Mouse (Mus musculus): ENCODE data around the gene Angel1.

Gene Angel1

GRCm38 (mm10) chr12:86702690-86703089 lies 23.6 kb downstream of the Angel1 start:
- no peak for DNase-seq (ENCODE audit: low read depth in 1 of 2, low spot score in 2 of 2)

DNA sequence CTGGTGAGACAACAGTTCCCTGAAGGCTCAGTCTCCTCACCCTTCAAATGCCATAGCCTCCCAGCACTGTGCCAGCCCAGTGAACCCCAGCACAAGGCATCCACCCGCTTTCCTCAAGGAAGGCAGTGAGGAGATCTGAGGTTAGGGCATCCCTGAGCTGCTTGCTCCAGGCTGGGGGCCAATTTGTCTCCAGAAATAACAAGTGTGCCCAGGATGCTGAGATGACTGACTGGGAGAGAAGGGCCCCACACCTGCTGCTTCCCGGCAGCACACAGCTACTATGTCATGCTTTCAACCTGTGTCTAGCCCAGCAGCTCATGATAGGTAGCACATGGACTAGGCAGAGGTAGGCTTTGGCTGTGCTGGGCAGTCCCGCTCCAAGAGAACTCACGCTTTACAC lies 24.8 kb downstream of the Angel1 start:
- no peak for DNase-seq (ENCODE audit: low read depth in 1 of 2, low spot score in 2 of 2)

- no peak for DNase-seq (ENCODE audit: low read depth in 1 of 2, low spot score in 2 of 2)
These were observed 25.3 kb downstream of the Angel1 start for GRCm38 (mm10) chr12:86700927-86701310.

GRCm38 (mm10) chr12:86699965-86700926 lies 26.0 kb downstream of the Angel1 start:
- DNase-seq (ENCODE audit: low read depth in 1 of 2, low spot score in 2 of 2) = no peak

- no peak for DNase-seq (ENCODE audit: low read depth in 1 of 2, low spot score in 2 of 2)
These were observed 27.7 kb downstream of the Angel1 start for GRCm38 (mm10) chr12:86698537-86698936.

- DNase-seq (ENCODE audit: low read depth in 1 of 2, low spot score in 2 of 2) = no peak
These were observed 28.3 kb downstream of the Angel1 start for GRCm38 (mm10) chr12:86697996-86698395.

DNA sequence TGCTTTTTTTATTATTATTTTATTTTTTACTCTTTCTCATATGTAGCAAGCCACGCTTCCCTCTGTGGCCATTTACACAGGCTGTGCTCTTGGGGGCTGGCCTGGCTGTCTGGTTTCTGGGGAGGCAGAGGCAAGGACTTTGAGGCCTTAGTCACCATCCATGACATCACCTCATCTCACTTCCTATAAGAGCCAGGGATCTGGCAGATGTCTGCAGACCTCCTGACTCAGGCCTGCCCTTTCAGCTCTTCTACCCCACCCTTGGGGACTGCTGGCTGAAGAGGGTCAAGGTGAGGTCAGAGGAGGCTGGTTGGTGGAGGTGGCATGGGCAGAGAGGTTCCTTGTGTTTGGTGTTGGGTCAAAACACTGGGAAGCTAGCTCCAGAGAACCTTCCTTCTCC lies 31.8 kb downstream of the Angel1 start:
- DNase-seq (ENCODE audit: low read depth in 1 of 2, low spot score in 2 of 2) = no peak

DNA sequence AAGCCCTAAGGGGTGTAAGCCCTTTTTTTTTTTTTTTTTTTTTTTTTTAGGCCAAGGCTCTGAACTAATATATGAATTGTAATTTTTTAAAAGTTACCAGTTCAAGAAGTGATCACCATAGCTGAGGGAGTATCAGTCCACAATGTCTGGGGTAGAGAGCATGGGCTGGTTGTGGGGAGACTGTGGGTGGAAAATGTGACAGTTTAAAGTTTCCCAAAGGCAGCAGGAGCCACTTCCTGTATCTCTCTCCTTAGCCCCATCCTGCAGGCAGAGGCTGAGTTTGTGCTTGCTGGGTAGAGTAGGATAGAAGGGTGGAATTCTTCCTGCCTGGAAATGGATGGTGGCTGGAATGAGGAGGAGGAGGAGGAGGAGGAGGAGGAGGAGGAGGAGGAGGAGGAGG lies 32.9 kb downstream of the Angel1 start:
- DNase-seq (ENCODE audit: low read depth in 1 of 2, low spot score in 2 of 2) = no peak

DNA sequence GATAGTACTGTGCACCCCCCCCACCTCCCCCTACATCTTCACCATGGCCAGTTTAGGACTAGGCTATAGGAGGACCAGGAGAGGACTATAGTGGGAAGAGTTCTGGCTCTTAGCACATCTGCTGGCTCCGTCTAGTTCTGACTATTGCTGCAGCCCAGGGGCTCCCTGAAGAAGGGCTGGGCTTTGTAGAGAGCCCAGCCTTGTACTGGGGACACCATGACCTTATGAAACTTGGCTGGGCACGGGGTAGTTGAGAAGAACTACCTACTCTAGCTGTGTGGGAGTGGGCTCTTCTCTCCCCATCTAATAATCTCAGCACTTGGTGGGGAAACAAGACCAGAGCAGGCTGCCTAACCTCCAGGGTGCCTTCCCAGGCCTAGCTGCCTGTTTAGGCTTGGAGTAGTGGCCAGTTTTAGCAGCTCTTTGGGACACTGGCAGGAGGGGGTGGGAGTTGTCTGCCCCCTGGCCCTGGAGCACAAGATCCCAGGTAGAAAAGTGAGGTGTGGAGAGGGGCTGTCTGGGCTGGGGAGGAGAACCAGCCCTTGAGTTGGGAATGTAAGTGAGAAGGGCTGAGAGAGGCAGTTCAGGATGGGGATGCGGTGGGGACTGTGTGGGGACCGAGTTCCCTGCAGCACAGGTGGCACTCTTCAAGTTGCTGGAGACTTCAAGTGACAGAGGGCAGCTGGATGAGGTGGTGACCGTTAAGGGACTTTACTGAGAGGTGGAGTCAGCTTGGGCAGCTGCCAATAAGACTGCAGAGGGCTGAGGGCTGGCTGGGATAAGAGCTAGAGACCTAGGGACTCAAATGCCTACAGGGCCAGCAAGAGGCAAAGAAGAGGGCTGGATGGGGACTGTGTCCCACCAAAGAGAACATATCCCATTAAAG lies 33.5 kb downstream of the Angel1 start:
- no peak for DNase-seq (ENCODE audit: low read depth in 1 of 2, low spot score in 2 of 2)

DNA sequence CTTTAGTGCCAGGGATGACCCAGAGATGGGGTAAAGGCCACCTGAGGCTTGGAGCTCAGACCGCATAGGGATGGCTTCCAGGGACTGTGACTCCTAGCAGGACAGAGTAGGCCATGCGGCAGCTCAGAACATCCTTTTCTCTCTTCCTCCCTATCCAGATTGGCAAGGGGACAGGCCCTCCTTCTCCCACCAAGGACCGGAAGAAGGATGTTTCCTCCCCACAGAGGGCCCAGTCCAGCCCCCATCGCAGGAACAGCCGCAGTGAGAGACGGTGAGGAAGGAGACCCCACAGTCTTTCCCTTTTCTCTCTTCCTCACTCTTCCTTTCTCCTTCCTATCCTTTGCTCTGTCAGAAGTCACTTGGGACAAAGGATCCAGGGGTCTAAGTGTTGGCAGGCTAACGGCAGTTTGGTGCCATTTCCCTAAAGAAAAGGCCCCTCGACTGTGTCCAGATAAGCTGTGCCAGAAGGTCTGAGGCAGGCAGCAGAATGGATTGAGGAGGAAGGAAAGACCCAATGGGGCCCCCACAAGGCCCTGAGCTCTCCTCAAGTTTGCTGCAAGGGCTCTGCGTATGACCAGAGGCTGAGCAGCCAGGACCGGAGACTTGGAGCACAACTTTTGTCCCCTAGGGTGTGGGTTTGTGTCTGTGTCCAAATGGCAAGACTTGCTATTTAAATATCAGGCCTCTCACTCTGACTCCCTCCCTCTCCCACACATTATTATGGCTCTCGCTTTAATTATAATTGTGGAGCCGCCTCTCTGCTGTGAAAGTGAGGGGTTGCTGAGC lies 35.4 kb downstream of the Angel1 start:
- no peak for DNase-seq (ENCODE audit: low read depth in 1 of 2, low spot score in 2 of 2)

GRCm38 (mm10) chr12:86688917-86689316 lies 37.3 kb downstream of the Angel1 start:
- no peak for DNase-seq (ENCODE audit: low read depth in 1 of 2, low spot score in 2 of 2)

DNA sequence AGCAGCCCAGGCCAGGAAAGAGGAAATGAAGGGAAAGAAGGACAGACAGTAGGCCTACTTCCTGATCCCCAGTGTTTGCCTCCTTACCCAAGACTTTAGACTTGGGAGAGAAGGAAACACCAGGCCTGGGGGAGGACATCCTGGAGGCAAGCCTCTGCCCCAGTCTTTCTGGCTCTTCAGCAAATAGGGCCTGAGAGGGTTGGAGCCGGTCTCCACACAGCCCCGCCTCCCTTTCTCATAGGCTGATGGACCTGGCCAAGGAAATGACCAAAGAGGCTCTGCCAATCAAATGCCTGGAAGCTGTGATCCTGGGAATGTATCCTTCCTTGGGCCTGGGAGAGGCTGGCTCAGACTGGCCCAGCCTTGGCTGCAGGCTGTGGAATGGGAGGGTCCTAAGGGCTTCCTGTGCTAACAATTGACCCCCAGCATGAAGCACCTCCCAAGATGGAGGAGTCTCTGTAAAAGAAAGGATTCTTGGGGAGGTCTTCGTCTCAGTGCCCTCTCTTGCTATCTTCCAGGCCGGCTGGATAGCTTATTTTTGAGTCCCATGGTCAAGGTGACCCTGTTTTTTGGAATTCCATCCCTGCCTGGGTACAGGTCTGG lies 38.2 kb downstream of the Angel1 start:
- no peak for DNase-seq (ENCODE audit: low read depth in 1 of 2, low spot score in 2 of 2)

DNA sequence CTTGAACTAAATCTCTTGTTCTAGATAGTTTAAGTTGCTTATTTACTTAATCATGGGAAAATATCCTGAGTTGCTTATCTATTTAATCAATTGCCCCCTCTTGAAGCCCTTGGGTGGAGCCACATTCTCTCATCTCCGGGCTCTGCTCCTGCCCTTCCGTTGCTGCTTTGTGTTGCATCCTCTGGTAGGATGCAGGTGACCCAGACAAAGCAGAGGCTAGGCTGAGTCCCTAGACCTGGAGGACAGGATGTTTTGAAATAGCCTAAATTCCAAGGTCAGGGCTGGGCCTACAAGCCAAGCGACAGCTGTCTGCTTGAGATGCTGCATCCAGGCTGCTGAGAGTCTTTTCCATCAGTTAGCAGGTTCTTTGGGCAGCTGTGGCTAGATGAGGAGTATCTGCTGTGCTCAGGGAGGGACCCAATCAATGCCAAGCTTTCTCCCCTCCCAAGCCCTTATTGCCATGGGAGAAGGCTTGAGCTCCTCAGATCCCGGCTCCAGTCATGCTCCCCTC lies 38.8 kb downstream of the Angel1 start:
- DNase-seq (ENCODE audit: low read depth in 1 of 2, low spot score in 2 of 2) = no peak

DNA sequence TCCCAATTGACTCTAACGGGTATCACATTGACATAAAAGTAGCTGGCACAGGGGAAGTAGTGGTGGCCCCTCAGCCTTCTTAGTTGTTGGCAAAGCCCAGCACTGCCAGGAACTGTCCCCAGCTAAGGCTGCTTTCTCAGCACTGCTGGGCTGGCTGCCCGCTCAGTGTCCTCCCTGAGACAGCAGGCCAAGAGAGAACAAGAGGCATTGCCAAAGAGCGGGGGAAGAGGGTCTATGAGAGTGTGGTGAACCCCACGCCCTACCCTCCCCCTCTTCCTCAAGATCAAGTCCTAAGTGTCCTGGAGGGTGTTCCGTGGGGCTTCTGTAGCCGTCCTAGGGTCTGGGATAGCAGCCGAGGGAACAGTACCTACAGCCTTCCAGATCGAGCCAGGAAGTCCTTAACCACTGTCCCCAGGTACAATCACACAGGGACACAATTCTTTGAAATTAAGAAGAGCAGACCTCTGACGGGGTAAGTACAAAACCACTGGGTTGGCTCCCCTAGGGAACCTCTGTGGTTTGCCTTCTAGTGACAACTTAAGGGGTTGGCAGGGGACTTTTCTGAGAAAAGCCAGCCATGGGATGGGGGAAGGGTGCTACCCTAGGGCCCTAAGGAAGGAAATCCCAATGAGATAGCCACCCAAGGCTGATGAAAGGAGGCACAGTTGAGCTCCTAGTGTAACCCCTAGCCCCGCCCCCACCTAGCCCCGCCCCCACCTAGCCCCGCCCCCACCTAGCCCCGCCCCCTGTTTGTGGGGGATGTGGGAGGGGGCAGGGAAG lies 39.5 kb downstream of the Angel1 start:
- no peak for DNase-seq (ENCODE audit: low read depth in 1 of 2, low spot score in 2 of 2)

DNA sequence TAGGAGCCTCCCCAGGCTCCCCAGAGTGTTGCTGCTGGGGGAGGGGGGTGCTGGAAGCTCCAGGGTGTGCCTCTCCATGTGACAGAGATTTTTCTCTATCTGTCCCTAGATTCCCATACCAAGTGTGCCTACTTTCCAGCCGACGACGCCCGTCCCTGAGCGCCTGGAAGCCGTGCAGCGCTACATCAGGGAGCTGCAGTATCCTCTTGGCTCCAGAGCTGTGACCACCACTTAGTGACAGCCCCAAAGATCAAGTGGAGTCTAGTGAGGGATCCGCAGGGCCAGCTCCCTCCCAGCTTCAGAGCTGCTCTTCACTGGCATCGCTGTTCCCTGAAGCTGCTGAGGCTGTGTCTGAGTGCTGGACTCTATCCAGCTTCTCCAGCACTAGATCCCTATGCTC lies 41.0 kb downstream of the Angel1 start:
- no peak for DNase-seq (ENCODE audit: low read depth in 1 of 2, low spot score in 2 of 2)

GRCm38 (mm10) chr12:86683698-86684097 lies 42.6 kb downstream of the Angel1 start:
- DNase-seq (ENCODE audit: low read depth in 1 of 2, low spot score in 2 of 2) = no peak

- no peak for DNase-seq (ENCODE audit: low read depth in 1 of 2, low spot score in 2 of 2)
These were observed 44.1 kb downstream of the Angel1 start for GRCm38 (mm10) chr12:86682178-86682577.

DNA sequence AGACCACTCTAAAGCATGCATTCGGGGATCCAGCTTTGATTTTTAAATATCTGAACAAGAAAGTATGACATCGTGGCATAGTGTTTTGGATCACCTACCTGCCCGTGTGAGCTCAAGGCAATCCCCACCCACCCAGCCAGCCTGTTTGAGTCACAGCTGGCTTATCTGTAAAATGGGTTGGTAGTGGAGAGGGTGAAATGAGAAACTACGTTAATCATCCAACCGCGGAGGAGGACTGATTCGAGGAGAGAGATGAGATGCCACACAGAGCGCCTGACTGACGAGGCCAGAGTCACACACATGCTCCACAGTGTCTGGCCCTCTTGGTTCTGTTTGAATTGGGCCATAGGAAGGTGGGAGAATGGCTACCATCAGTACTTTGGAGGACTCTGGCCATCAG lies 44.6 kb downstream of the Angel1 start:
- DNase-seq (ENCODE audit: low read depth in 1 of 2, low spot score in 2 of 2) = no peak

DNA sequence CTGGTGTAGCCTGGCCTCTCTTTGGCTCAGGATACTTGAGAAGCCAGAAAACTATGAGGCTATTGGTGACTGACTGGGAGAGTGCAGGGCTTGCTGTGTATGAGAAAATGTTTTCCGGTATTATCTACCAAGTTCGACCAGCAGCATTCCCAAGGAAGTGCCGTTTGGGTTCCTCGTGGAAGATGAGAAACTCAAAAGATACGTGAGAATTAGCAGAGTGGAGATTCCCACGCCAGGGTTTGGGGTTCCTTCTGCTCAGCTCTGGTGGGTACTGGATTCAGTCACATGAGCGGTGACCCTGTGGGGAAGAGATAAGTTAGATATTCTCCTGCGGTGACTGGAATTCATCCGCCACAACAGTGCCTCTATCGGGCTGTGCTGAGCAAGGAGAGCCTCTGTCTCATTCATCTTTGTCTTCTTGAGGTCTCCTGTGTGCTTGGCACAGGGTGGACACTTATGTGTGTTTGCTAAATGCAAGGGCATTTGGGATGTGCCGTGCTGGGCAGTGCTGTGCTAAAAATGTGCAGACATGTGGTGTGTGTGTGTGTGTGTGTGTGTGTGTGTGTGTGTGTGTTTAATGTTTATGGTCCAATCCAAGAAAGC lies 45.6 kb downstream of the Angel1 start:
- no peak for DNase-seq (ENCODE audit: low read depth in 1 of 2, low spot score in 2 of 2)
